12 mouse cellular contexts compared by ENCODE assay signal in the genomic region with DNA sequence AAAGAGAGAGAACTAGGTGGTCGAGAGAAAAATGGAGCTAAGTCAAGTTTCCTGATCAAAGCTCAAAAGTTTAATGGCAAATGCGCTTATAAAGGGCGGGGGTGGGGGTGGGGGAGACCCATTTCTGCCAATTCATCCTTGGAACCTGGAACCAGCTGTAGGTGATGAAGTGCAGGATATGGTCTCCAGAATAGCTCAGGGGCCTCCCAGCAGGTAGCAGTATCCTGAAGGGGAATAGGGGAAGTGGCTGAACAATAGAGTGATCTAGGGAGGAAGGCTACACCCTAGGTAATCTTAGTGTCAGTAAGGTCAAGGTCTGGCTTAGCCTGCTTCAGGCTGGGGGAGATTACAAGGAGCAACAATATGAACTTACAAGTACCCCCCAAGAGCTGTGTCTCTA.
"Had no signal": no experiment of that assay in that cellular context is flagged by ENCODE, and none has a peak within 500 bp of the region (broad histone marks: within the 10 kb centered on the region; RNA-seq: fewer than 3 reads in every experiment).

No protein-coding gene starts in this region.

- H3K27ac ChIP-seq: midbrain, embryonic 10.5 days; midbrain, embryonic 12.5 days; midbrain, embryonic 15.5 days; neural tube, embryonic 12.5 days had no signal

- H3K4me2 ChIP-seq: lung, embryonic 14.5 days; midbrain, embryonic 12.5 days; midbrain, embryonic 15.5 days; neural tube, embryonic 12.5 days had no signal

- H3K4me3 ChIP-seq: midbrain, embryonic 10.5 days; midbrain, embryonic 12.5 days; midbrain, embryonic 15.5 days; neural tube, embryonic 12.5 days had no signal

- H3K9ac ChIP-seq: lung, embryonic 14.5 days; midbrain, embryonic 12.5 days; midbrain, embryonic 15.5 days; neural tube, embryonic 12.5 days had no signal

- H3K4me1 ChIP-seq: midbrain, embryonic 12.5 days; midbrain, embryonic 15.5 days; neural tube, embryonic 12.5 days had no signal

- H3K27me3 ChIP-seq: midbrain, embryonic 12.5 days; midbrain, embryonic 15.5 days; neural tube, embryonic 12.5 days had no signal

- DNase-seq: lung, adult 18-20 months; lung, embryonic 14.5 days; lung, postnatal 10 days; lung, postnatal 4 days; right cerebral cortex, postnatal 14 days; thymus, adult 18-20 months; thymus, postnatal 14 days; thymus, postnatal 36 days had no signal

- ATAC-seq: midbrain, embryonic 15.5 days had no signal

- H3K9me3 ChIP-seq: midbrain, embryonic 10.5 days; midbrain, embryonic 12.5 days; midbrain, embryonic 15.5 days; neural tube, embryonic 12.5 days had no signal

- H3K36me3 ChIP-seq: midbrain, embryonic 10.5 days; midbrain, embryonic 12.5 days; midbrain, embryonic 15.5 days; neural tube, embryonic 12.5 days had no signal
